Mouse (Mus musculus): Measurements from ENCODE around the gene Cntn3.

GRCm38 (mm10) chr6:102332144-102332543, 240.8 kb downstream of the Cntn3 start:
- TF ChIP-seq POLR2A (IDR thresholded peaks at IDR 0.05; ENCODE audit: extremely low read depth, insufficient read depth, low read length) (no peak), CTCF (IDR thresholded peaks at IDR 0.05; ENCODE audit: extremely low read depth, insufficient read depth, low read length) (no peak)
